8 mouse cellular contexts compared by ENCODE assay signal in the genomic region with DNA sequence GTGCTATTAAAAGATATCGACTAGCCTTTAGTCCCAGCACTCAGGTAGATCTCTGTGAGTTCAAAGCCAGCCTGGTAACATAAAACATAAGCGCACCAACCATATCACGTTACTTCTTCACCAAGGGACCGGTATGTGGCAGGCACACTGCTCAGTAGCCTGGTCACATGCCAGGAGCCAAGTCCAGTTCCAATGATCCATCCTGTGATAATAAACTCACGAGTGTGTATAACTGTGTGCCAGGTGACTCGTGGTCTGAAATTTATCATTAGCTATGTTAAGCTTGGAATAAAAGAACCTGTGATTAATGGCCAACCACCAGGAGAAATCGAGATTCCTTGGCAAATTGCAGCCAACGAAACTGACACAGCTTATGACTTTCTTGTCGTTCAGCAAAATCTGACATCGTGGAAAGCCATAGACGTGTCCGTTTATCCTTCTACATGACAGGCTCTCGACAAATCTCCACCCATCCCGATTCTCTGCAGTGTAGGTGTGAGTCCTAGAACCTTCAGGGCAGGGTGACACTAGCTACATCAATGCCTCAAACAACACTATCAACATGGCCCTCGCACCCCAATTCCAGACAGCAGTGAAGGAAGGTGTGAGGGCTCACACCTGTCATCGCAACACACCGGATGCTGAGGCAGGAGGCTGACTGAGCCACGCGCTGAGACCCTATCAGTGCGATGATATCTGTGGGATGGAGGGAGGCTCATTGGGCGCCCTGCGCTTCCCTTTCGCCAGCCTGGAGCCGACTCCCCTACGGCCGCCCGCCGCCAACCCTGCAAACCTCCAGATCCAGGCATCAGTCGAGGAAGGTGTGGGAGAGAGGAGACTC. TPM values are rescaled to one million over a fixed set of nuclear protein-coding genes. Genes with fewer than 3 reads are reported as not detected.
DNase-seq lines count a peak whose midpoint lies in the region; ATAC-seq and TF ChIP-seq lines count a peak whose summit lies in the region.

No protein-coding gene starts in this region.

- TF ChIP-seq EP300 in heart, postnatal 0 days (IDR thresholded peaks at IDR 0.05; ENCODE audit: low read depth) = no peak

- 0 out of 2 replicates have a peak, but pooled peaks cover 6% of the 10 kb centered on the region for H3K36me3 ChIP-seq in heart, postnatal 0 days (replicated peaks; ENCODE audit: control insufficient read depth, insufficient read depth, low read length)
- 0 out of 2 replicates have a peak, but pooled peaks cover 2% of the 10 kb centered on the region for H3K36me3 ChIP-seq in limb, embryonic 11.5 days (ENCODE audit: control insufficient read depth, insufficient read depth, low read length)

- H3K4me1 ChIP-seq in brown adipose tissue, adult 24 weeks (ENCODE audit: control insufficient read depth, insufficient read depth, insufficient read length, low read length) = no peaks in the 10 kb centered on the region; the same call in 1 of the 2 replicates
- peaks cover 4% of the 10 kb centered on the region; the same call in 1 of the 2 replicates for H3K4me1 ChIP-seq in heart, postnatal 0 days (ENCODE audit: control insufficient read depth, insufficient read depth)
- H3K4me1 ChIP-seq in limb, embryonic 11.5 days (ENCODE audit: control insufficient read depth, insufficient read depth, low read length) = peaks cover 6% of the 10 kb centered on the region; the same call in 1 of the 2 replicates
- peaks cover 3% of the 10 kb centered on the region; the same call in 1 of the 2 replicates for H3K4me1 ChIP-seq in olfactory bulb, adult 2 months (ENCODE audit: control insufficient read depth, insufficient read depth, low read length)

- no peaks in the 10 kb centered on the region for H3K27me3 ChIP-seq in heart, postnatal 0 days (ENCODE audit: control insufficient read depth, insufficient read depth, low read length)
- H3K27me3 ChIP-seq in limb, embryonic 11.5 days (ENCODE audit: control insufficient read depth, insufficient read depth, low read length) = no peaks in the 10 kb centered on the region

- 0 out of 2 replicates have a peak, but pooled peaks have one; percentile 75 for TF ChIP-seq POLR2A in olfactory bulb, adult 2 months (IDR thresholded peaks at IDR 0.05; ENCODE audit: insufficient read depth, low read depth, low read length)

- peak overlapping the region; percentile 60 for H3K9ac ChIP-seq in heart, postnatal 0 days (replicated peaks; ENCODE audit: low read depth, low read length)
- H3K9ac ChIP-seq in limb, embryonic 11.5 days (ENCODE audit: low read length) = peak overlapping the region; percentile 81

- H3K4me2 ChIP-seq in heart, postnatal 0 days (ENCODE audit: low read depth, low read length) = peak overlapping the region; percentile 96
- peak overlapping the region; percentile 85 for H3K4me2 ChIP-seq in limb, embryonic 11.5 days (ENCODE audit: low read depth, severe bottlenecking)

- no peaks in the 10 kb centered on the region for H3K9me3 ChIP-seq in heart, postnatal 0 days (replicated peaks; ENCODE audit: control insufficient read depth, low read length)
- H3K9me3 ChIP-seq in limb, embryonic 11.5 days (ENCODE audit: control insufficient read depth, low read length) = no peaks in the 10 kb centered on the region

- TF ChIP-seq CTCF in heart, postnatal 0 days (IDR thresholded peaks at IDR 0.05; ENCODE audit: low read depth) = no peak
- no peak for TF ChIP-seq CTCF in olfactory bulb, adult 2 months (IDR thresholded peaks at IDR 0.05; ENCODE audit: insufficient read depth, low read depth, low read length)

- DNase-seq in layer of hippocampus, adult 9-11 months = peak; percentile 21
- DNase-seq in layer of hippocampus, adult 8-10 months (ENCODE audit: low spot score in 2 of 2) = no peak
- DNase-seq in heart, postnatal 0 days (ENCODE audit: low spot score) = no peak
- no peak for DNase-seq in limb, embryonic 11.5 days (ENCODE audit: low spot score)
- no peak for DNase-seq in adrenal gland, adult 8-10 months
- no peak for DNase-seq in adrenal gland, postnatal 4 days (ENCODE audit: low spot score in 2 of 2)

- H3K4me3 ChIP-seq in brown adipose tissue, adult 24 weeks (ENCODE audit: insufficient read depth, low read depth, low read length) = peak overlapping the region; percentile 75
- H3K4me3 ChIP-seq in heart, postnatal 0 days (ENCODE audit: low read depth, low read length) = peak overlapping the region; percentile 69
- peak overlapping the region; percentile 62 for H3K4me3 ChIP-seq in limb, embryonic 11.5 days (ENCODE audit: low read depth, low read length)
- H3K4me3 ChIP-seq in olfactory bulb, adult 2 months (ENCODE audit: insufficient read depth, low read depth, low read length) = peak overlapping the region; percentile 52

- WGBS in heart, postnatal 0 days = 27% methylated on average over 29 of the region's 29 CpGs
- 33% methylated on average over 29 of the region's 29 CpGs for WGBS in limb, embryonic 11.5 days
- WGBS in olfactory bulb, adult 2 months = 18% methylated on average over 29 of the region's 29 CpGs

- no peak; the same call in 1 of the 2 replicates for ATAC-seq in heart, postnatal 0 days (ENCODE audit: insufficient read depth, low read depth)
- peak; percentile 36; the same call in 1 of the 2 replicates for ATAC-seq in limb, embryonic 11.5 days (ENCODE audit: insufficient number of reproducible peaks, low FRiP score, low TSS enrichment, low read depth)

- no peak overlapping the region for H3K27ac ChIP-seq in brown adipose tissue, adult 24 weeks (replicated peaks; ENCODE audit: low read depth, low read length)
- H3K27ac ChIP-seq in heart, postnatal 0 days (ENCODE audit: low read depth) = peak overlapping the region; percentile 43; the same call in 1 of the 2 replicates
- H3K27ac ChIP-seq in limb, embryonic 11.5 days (replicated peaks; ENCODE audit: low read depth, low read length) = 0 out of 2 replicates have a peak overlapping the region, but pooled peaks have one; percentile 39
- peak overlapping the region; percentile 3; the same call in 1 of the 2 replicates for H3K27ac ChIP-seq in olfactory bulb, adult 2 months (ENCODE audit: insufficient read depth, low read depth, low read length)

RNA-seq across cellular contexts. Expression of a gene that starts 0.5 kb away (rescaled TPM):
- 10 to 100 TPM; 14.4 to 18.3 (median 15.6) TPM for total RNA-seq in layer of hippocampus, adult 8-10 months (2022)
- 3.8 and 4.5 TPM in 2 replicates for polyA plus RNA-seq in brown adipose tissue, adult 24 weeks (2012; ENCODE audit: insufficient read depth, insufficient read length, missing spikeins)
- total RNA-seq in heart, postnatal 0 days (2014; rRNA removed; ENCODE audit: low replicate concordance) = 0.95 and 4.1 TPM in 2 replicates
- polyA plus RNA-seq in heart, postnatal 0 days (2015; fragmentation: Nextera tagmentation; extraction: Ambion mirVana) = 2.8 and 2.9 TPM in 2 replicates
- 13.2 and 14.2 TPM in 2 replicates for polyA plus RNA-seq in limb, embryonic 11.5 days (2014; fragmentation: Nextera tagmentation; extraction: Ambion mirVana)
- not detected in 2 replicates for polyA plus RNA-seq in olfactory bulb, adult 2 months (2012; ENCODE audit: insufficient read depth, insufficient read length, low replicate concordance, missing spikeins)
- total RNA-seq in adrenal gland, adult 8-10 months (2022) = 10 to 100 TPM in 1 of 4 experiments, 1 to 10 TPM in 3; 4.8 to 10.1 (median 7.0) TPM
- 1 to 10 TPM; 5.8 to 7.0 TPM for total RNA-seq in adrenal gland, postnatal 4 days (2021)

RNA-seq across cellular contexts. Expression of a gene that starts 14.9 kb away (rescaled TPM):
- total RNA-seq in layer of hippocampus, adult 8-10 months (2022) = 10 to 100 TPM; 19.3 to 30.5 (median 24.7) TPM
- polyA plus RNA-seq in brown adipose tissue, adult 24 weeks (2012; ENCODE audit: insufficient read depth, insufficient read length, missing spikeins) = 1.5 and 2.0 TPM in 2 replicates
- 3.4 and 14.6 TPM in 2 replicates for total RNA-seq in heart, postnatal 0 days (2014; rRNA removed; ENCODE audit: low replicate concordance)
- polyA plus RNA-seq in heart, postnatal 0 days (2015; fragmentation: Nextera tagmentation; extraction: Ambion mirVana) = 6.7 and 6.8 TPM in 2 replicates
- polyA plus RNA-seq in limb, embryonic 11.5 days (2014; fragmentation: Nextera tagmentation; extraction: Ambion mirVana) = 50.1 and 51.2 TPM in 2 replicates
- not detected in 2 replicates for polyA plus RNA-seq in olfactory bulb, adult 2 months (2012; ENCODE audit: insufficient read depth, insufficient read length, low replicate concordance, missing spikeins)
- total RNA-seq in adrenal gland, adult 8-10 months (2022) = 10 to 100 TPM in 3 of 4 experiments, 1 to 10 TPM in 1; 7.9 to 19.1 (median 13.4) TPM
- 10 to 100 TPM; 18.3 to 19.5 TPM for total RNA-seq in adrenal gland, postnatal 4 days (2021)

RNA-seq across cellular contexts. Expression of a gene that starts 17.8 kb away (rescaled TPM):
- not detected for total RNA-seq in layer of hippocampus, adult 8-10 months (2022)
- not detected in 2 replicates for polyA plus RNA-seq in brown adipose tissue, adult 24 weeks (2012; ENCODE audit: insufficient read depth, insufficient read length, missing spikeins)
- not detected in 2 replicates for total RNA-seq in heart, postnatal 0 days (2014; rRNA removed; ENCODE audit: low replicate concordance)
- polyA plus RNA-seq in heart, postnatal 0 days (2015; fragmentation: Nextera tagmentation; extraction: Ambion mirVana) = 0.14 TPM in 1 of 2 replicates, not detected in the other
- polyA plus RNA-seq in limb, embryonic 11.5 days (2014; fragmentation: Nextera tagmentation; extraction: Ambion mirVana) = not detected in 2 replicates
- not detected in 2 replicates for polyA plus RNA-seq in olfactory bulb, adult 2 months (2012; ENCODE audit: insufficient read depth, insufficient read length, low replicate concordance, missing spikeins)
- total RNA-seq in adrenal gland, adult 8-10 months (2022) = under 1 TPM in 1 of 4 experiments, not detected in 3; 0.70 TPM
- under 1 TPM; 0.36 to 0.37 TPM for total RNA-seq in adrenal gland, postnatal 4 days (2021)

RNA-seq across cellular contexts. Expression of a gene that starts 33.0 kb away (rescaled TPM):
- total RNA-seq in layer of hippocampus, adult 8-10 months (2022) = not detected
- not detected in 2 replicates for polyA plus RNA-seq in brown adipose tissue, adult 24 weeks (2012; ENCODE audit: insufficient read depth, insufficient read length, missing spikeins)
- total RNA-seq in heart, postnatal 0 days (2014; rRNA removed; ENCODE audit: low replicate concordance) = not detected in 2 replicates
- polyA plus RNA-seq in heart, postnatal 0 days (2015; fragmentation: Nextera tagmentation; extraction: Ambion mirVana) = not detected in 2 replicates
- polyA plus RNA-seq in limb, embryonic 11.5 days (2014; fragmentation: Nextera tagmentation; extraction: Ambion mirVana) = not detected in 2 replicates
- polyA plus RNA-seq in olfactory bulb, adult 2 months (2012; ENCODE audit: insufficient read depth, insufficient read length, low replicate concordance, missing spikeins) = not detected in 2 replicates
- total RNA-seq in adrenal gland, adult 8-10 months (2022) = not detected
- total RNA-seq in adrenal gland, postnatal 4 days (2021) = not detected

RNA-seq across cellular contexts. Expression of a gene that starts 45.7 kb away (rescaled TPM):
- total RNA-seq in layer of hippocampus, adult 8-10 months (2022) = 10 to 100 TPM; 12.4 to 20.1 (median 13.8) TPM
- polyA plus RNA-seq in brown adipose tissue, adult 24 weeks (2012; ENCODE audit: insufficient read depth, insufficient read length, missing spikeins) = 1.4 and 4.4 TPM in 2 replicates
- 6.8 and 7.8 TPM in 2 replicates for total RNA-seq in heart, postnatal 0 days (2014; rRNA removed; ENCODE audit: low replicate concordance)
- polyA plus RNA-seq in heart, postnatal 0 days (2015; fragmentation: Nextera tagmentation; extraction: Ambion mirVana) = 4.1 and 5.0 TPM in 2 replicates
- 10.4 and 10.6 TPM in 2 replicates for polyA plus RNA-seq in limb, embryonic 11.5 days (2014; fragmentation: Nextera tagmentation; extraction: Ambion mirVana)
- not detected in 2 replicates for polyA plus RNA-seq in olfactory bulb, adult 2 months (2012; ENCODE audit: insufficient read depth, insufficient read length, low replicate concordance, missing spikeins)
- total RNA-seq in adrenal gland, adult 8-10 months (2022) = 1 to 10 TPM; 4.4 to 9.0 (median 5.8) TPM
- total RNA-seq in adrenal gland, postnatal 4 days (2021) = 1 to 10 TPM; 6.0 to 6.6 TPM
